Mouse (Mus musculus) hindbrain, embryonic 15.5 days (tissue): ENCODE measurements at regions not wholly inside any gene's neighbourhood (a gene's known extent, or its start where the extent isn't known, plus 50 kb on each side); places are given as distances from the start of the nearest gene placed in this dataset.

ENCODE experiments used
- ATAC-seq: fragments of 200-750 bp; cut with Nextera tagmentation; 2 replicates; pipeline ENCODE4 v1.8.0; 2017; ENCODE audit warnings: low read depth, moderate number of reproducible peaks, moderate TSS enrichment; ENCODE audit not compliant: low FRiP score
- H3K27ac ChIP-seq: fragments of 300-500 bp; sonication (generic); replicated peaks from 2 replicates; pipeline ENCODE4 v1.5.1; 2015; ENCODE audit warnings: mild to moderate bottlenecking, inconsistent platforms
- H3K27me3 ChIP-seq: fragments of 300-500 bp; sonication (generic); 2 replicates; pipeline ENCODE4 v1.6.1; 2015; ENCODE audit warnings: control low read depth, inconsistent platforms
- H3K36me3 ChIP-seq: fragments of 300-500 bp; sonication (generic); 2 replicates; pipeline ENCODE4 v1.6.1; 2015; ENCODE audit warnings: control low read depth, inconsistent platforms
- H3K4me1 ChIP-seq: fragments of 300-500 bp; sonication (generic); replicated peaks from 2 replicates; pipeline ENCODE4 v1.6.1; 2015; ENCODE audit warnings: control low read depth, inconsistent platforms
- H3K4me2 ChIP-seq: fragments of 300-500 bp; sonication (generic); 2 replicates; pipeline ENCODE4 v1.6.1; 2015; ENCODE audit warnings: moderate library complexity, mild to moderate bottlenecking, inconsistent platforms
- H3K4me3 ChIP-seq: fragments of 300-500 bp; sonication (generic); 2 replicates; pipeline ENCODE4 v1.5.1; 2015; ENCODE audit warnings: mild to moderate bottlenecking, inconsistent platforms
- H3K9ac ChIP-seq: fragments of 300-500 bp; sonication (generic); 2 replicates; pipeline ENCODE4 v1.6.1; 2015; ENCODE audit warnings: inconsistent platforms
- H3K9me3 ChIP-seq: fragments of 300-500 bp; sonication (generic); 2 replicates; pipeline ENCODE4 v1.6.1; 2016; ENCODE audit warnings: control low read depth, inconsistent platforms
- WGBS: fragments of 180-500 bp; shearing (Covaris S2); methylation state at CpG from one replicate; pipeline ENCODE4 v1.1.7; 2015; 5-methylcytosine and 5-hydroxymethylcytosine counted together

DNA sequence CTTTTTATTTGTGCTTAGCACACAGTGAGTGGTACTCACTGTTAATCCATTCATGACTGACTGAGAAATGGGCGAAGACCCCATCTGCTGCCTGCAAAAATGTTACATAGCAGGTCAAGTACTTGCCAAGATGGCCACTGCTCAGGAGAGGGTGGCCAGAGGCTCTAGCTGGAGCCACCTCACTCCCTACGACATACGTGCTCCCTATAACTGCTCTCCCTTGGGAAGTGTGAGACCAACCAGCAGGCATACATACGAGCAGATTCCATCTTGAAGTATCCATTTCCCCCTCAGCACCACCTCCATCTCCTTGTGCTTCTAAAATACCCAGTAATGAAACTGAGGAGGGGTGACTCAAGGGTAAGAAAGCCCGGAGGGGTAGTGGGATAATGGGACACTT, 172.0 kb upstream of the Sdk2 start:
- H3K4me3 ChIP-seq, result no peak overlapping the region
- no peak for ATAC-seq
- no peak overlapping the region; the same call in 1 of the 2 replicates for H3K27ac ChIP-seq
- H3K9ac ChIP-seq, result no peak overlapping the region
- H3K4me1 ChIP-seq, result peaks cover 23% of the 10 kb centered on the region
- H3K9me3 ChIP-seq, result no peaks in the 10 kb centered on the region
- no peak overlapping the region for H3K4me2 ChIP-seq
- no peaks in the 10 kb centered on the region for H3K36me3 ChIP-seq
- 65% methylated on average over 5 of the region's 5 CpGs for WGBS
- no peaks in the 10 kb centered on the region for H3K27me3 ChIP-seq

DNA sequence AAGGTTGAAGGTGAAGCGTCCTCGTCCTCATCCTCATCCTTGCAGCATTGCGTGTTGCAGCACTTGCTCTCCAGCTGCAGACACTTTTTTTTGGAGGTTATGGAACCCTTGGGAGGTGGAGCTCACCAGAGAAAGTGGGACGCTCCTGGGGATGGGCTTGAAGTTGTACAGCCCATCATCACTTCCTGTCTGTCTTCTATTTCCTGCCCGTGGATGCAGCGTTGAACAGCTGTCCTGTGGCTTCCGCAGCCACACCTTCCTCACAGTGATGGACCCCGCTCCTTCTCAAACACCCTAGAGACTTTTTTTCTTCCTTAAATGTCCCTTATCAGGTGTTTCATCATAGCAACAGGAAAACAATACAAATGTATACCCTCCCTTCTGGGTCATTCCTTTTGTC, 171.5 kb upstream of the Sdk2 start:
- H3K36me3 ChIP-seq, result no peaks in the 10 kb centered on the region

DNA sequence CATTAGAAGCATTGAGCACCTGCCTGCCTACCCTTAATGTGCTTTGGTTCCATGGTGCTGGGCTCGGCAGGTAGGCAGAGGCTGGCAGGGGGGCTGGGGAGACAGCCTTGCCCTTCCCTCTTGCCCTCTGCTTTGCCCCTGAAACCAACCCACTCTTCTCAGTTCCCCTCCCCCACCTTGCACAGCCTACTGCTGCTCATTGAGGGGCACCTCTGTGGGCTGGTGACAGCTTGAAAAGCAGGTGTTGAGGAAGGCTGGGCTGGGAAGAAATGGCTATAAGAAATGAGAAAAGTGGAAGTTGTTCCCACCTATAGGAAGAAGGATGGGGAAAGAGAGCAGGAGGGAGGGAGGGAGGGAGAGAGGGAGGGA, 167.7 kb upstream of the Sdk2 start:
- Histone ChIP-seq H3K4me1 (peaks cover 20% of the 10 kb centered on the region), H3K9me3 (no peaks in the 10 kb centered on the region), H3K4me2 (peak overlapping the region; percentile 22; the same call in 1 of the 2 replicates), H3K27ac (peak overlapping the region; percentile 49; the same call in 1 of the 2 replicates), H3K27me3 (0 out of 2 replicates have a peak, but pooled peaks cover 2% of the 10 kb centered on the region), H3K9ac (no peak overlapping the region), H3K4me3 (no peak overlapping the region), H3K36me3 (no peaks in the 10 kb centered on the region)
- ATAC-seq, result no peak
- WGBS, result 37% methylated on average over 1 of the region's 1 CpGs

More for the DNA sequence above, 171.5 kb upstream of the Sdk2 start:
- H3K9ac ChIP-seq, result no peak overlapping the region
- no peak for ATAC-seq
- H3K27me3 ChIP-seq, result no peaks in the 10 kb centered on the region
- no peaks in the 10 kb centered on the region for H3K9me3 ChIP-seq
- H3K4me1 ChIP-seq, result peaks cover 23% of the 10 kb centered on the region
- H3K27ac ChIP-seq, result no peak overlapping the region
- H3K4me3 ChIP-seq, result no peak overlapping the region
- WGBS, result 88% methylated on average over 8 of the region's 8 CpGs
- H3K4me2 ChIP-seq, result no peak overlapping the region

DNA sequence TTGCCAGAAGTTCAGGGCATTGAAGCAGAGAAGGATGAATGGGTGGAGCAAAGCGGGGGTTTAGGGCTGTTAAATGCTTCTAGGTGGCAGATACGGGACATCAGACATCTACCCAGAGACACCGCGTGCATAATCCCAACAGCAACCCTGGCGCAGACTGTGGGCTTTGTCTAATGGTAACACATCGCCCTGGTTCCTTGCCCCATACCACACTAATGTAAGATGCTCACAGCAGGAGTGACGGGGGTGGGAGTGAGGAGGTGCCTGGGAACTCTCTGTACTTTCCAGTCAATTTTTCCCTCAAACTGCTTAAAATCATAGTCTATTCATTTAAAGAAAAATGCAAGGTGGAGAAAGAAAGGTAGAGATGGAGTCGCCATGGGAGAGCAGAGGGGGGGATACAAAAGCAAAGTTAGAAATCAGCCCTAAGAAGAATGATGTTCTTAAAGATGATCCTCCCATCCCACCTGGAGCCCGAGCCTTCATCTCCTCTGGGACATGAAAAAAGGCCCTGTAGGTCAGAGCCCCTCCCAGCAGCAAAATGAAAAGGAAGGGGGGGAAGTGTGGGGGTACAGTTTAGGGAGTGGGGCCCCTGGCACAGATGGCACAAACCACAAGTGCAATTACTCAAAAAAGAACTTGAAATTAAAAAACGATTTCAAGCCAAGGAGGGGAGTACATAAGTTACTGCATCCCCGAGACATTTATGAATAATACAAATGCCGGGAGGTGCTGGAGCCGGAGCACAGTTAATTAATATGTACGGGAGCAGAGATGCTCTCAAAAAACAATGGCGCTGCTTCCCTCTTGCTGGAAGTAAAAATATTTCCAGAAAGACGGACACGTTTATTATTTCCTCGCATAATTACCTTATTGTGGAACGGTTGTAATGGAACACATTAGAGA, 167.0 kb upstream of the Sdk2 start:
- H3K9me3 ChIP-seq, result no peaks in the 10 kb centered on the region
- ATAC-seq, result 0 out of 2 replicates have a peak, but pooled peaks have one; percentile 46
- no peak overlapping the region for H3K9ac ChIP-seq
- no peak overlapping the region for H3K4me3 ChIP-seq
- 0 out of 2 replicates have a peak, but pooled peaks cover 2% of the 10 kb centered on the region for H3K27me3 ChIP-seq
- H3K36me3 ChIP-seq, result no peaks in the 10 kb centered on the region
- peak overlapping the region; percentile 49; the same call in 1 of the 2 replicates for H3K27ac ChIP-seq
- peaks cover 13% of the 10 kb centered on the region for H3K4me1 ChIP-seq
- 56% methylated on average over 19 of the region's 19 CpGs for WGBS
- peak overlapping the region; percentile 22; the same call in 1 of the 2 replicates for H3K4me2 ChIP-seq

DNA sequence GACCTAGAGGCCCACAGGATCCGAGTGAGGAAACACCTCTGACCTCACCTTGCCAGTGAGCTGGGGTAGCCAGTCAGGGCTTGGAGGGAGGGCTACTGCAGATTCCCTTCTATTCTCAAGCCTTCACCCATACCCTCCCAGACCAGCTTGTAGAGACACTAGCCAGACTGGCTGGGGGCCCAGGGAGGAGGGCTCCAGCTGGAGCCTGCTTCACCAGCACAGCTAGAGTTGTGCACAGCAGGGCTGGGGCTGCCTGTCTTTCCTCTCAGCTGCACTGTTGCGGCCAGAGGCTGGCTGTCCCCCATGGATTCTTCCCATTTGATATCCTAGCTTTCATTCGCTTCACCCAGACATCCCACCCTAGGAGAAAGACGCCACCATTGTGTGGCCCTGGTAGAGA, 165.0 kb upstream of the Sdk2 start:
- no peak overlapping the region for H3K4me2 ChIP-seq
- H3K36me3 ChIP-seq, result no peaks in the 10 kb centered on the region
- 71% methylated on average over 4 of the region's 4 CpGs for WGBS
- H3K9ac ChIP-seq, result no peak overlapping the region
- H3K27ac ChIP-seq, result no peak overlapping the region
- H3K4me1 ChIP-seq, result peaks cover 11% of the 10 kb centered on the region
- ATAC-seq, result no peak
- H3K9me3 ChIP-seq, result no peaks in the 10 kb centered on the region
- H3K4me3 ChIP-seq, result no peak overlapping the region
- 0 out of 2 replicates have a peak, but pooled peaks cover 2% of the 10 kb centered on the region for H3K27me3 ChIP-seq

DNA sequence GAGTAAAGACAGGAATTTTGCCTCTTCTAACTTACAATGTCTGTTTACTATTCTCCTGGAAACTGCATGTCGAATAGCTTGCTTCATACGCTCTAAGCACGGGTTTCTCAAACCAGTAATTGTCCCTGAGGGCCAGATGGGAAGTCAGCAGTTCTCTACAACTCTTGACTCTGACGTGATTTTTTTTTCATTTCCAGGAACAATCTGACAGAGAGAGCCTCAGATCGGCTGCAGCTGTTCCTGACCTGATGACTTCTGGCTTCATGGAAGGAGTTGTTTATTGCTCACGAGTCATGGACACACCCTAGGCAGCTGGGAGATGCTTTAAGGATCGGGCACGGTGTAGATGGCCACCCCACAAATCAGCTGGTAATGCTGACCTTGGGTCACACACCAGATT, 162.9 kb upstream of the Sdk2 start:
- no peaks in the 10 kb centered on the region for H3K9me3 ChIP-seq
- ATAC-seq, result no peak
- H3K9ac ChIP-seq, result no peak overlapping the region
- H3K4me3 ChIP-seq, result no peak overlapping the region
- H3K36me3 ChIP-seq, result no peaks in the 10 kb centered on the region
- WGBS, result 66% methylated on average over 8 of the region's 8 CpGs
- peaks cover 10% of the 10 kb centered on the region for H3K4me1 ChIP-seq
- H3K4me2 ChIP-seq, result no peak overlapping the region
- 0 out of 2 replicates have a peak, but pooled peaks cover 2% of the 10 kb centered on the region for H3K27me3 ChIP-seq
- H3K27ac ChIP-seq, result no peak overlapping the region

DNA sequence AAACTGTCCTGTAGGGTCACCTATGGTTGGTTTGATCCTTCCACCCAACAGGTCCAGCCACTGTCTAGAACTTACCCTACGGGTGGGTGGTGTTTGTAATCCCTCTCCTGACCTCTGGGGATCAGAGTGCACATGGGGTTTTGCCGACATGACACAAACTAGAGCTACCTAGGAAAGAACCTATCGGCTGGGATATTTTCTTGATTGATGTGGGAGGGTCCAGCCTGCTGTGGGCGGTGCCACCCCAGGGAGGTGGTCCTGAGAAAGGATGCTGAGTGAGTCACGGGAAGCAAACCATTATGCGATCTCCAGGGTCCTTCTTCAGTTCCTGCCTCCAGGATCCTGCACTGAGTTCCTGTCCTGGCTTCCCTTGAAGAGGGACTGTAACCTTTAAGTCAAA, 162.3 kb upstream of the Sdk2 start:
- H3K4me3 ChIP-seq, result no peak overlapping the region
- 79% methylated on average over 6 of the region's 6 CpGs for WGBS
- H3K9ac ChIP-seq, result no peak overlapping the region

DNA sequence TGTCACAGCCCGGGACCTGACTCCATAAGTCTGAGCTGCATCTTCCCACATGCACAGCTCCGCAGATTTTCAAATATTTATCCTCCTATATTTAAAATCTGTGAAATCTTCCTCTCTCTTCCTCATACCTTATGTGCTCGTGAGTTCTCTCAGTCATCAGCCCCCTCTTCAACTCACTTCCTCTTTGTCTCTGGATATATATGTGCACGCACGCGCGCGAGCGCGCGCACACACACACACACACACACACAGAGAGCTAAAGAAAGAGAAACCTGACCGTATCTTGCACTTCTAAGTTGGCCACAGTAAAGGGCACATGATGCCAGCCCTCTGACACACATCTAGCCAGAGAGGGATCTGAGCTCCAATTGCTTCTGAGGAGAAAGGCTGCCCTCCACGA, 159.7 kb upstream of the Sdk2 start:
- Histone ChIP-seq H3K4me2 (no peak overlapping the region), H3K9ac (no peak overlapping the region), H3K27ac (no peak overlapping the region), H3K36me3 (no peaks in the 10 kb centered on the region), H3K4me3 (no peak overlapping the region), H3K27me3 (no peaks in the 10 kb centered on the region), H3K4me1 (no peaks in the 10 kb centered on the region), H3K9me3 (no peaks in the 10 kb centered on the region)
- ATAC-seq, result no peak
- WGBS, result 92% methylated on average over 13 of the region's 13 CpGs

More for the DNA sequence above, 162.3 kb upstream of the Sdk2 start:
- H3K4me2 ChIP-seq, result no peak overlapping the region
- no peak for ATAC-seq
- peaks cover 4% of the 10 kb centered on the region for H3K4me1 ChIP-seq
- H3K27me3 ChIP-seq, result 0 out of 2 replicates have a peak, but pooled peaks cover 2% of the 10 kb centered on the region
- no peak overlapping the region for H3K27ac ChIP-seq
- H3K9me3 ChIP-seq, result no peaks in the 10 kb centered on the region
- no peaks in the 10 kb centered on the region for H3K36me3 ChIP-seq

DNA sequence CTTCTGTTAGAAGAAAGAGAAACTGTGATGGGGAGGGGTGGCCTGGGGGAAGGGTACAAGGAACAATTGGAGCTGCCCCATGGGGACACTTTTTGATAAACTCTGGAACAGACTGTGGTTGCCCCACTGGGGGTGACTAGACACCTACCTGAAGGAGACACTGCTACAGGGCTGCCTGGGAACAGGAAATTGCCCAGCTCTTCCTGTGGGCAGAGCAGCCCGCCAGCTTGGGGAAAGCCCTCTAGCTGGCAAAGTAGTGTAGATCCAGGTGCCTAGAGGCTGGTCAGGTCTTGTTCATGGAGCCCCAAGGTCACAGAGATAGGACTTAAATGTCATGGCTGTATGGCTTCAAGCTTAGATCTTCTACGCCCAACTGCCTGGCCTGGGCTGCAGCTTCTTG, 157.9 kb upstream of the Sdk2 start:
- Histone ChIP-seq H3K4me1 (no peaks in the 10 kb centered on the region), H3K4me2 (no peak overlapping the region), H3K9ac (no peak overlapping the region), H3K27me3 (no peaks in the 10 kb centered on the region), H3K9me3 (no peaks in the 10 kb centered on the region), H3K27ac (no peak overlapping the region), H3K36me3 (no peaks in the 10 kb centered on the region), H3K4me3 (no peak overlapping the region)
- WGBS, result 91% methylated on average over 2 of the region's 2 CpGs
- no peak for ATAC-seq

DNA sequence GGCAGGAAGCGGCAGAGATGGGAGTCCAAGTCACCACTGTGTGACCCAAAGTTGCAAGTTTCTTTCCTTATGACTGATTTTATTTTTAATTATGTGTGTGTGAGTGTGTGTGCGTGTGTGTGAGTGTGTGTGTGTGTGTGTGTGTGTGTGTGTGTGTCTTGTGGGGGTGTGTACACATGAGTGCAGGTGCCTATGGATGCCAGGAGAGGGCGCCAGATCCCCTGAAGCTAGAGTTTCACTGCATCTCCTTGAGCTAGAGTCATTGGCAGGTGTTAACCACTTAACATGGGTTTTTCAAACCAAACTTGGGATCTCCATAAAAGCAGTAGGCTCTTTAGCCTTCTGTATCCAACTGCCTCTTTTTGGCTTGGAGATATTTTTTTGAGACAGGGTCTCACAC, 156.2 kb upstream of the Sdk2 start:
- H3K4me2 ChIP-seq, result no peak overlapping the region

DNA sequence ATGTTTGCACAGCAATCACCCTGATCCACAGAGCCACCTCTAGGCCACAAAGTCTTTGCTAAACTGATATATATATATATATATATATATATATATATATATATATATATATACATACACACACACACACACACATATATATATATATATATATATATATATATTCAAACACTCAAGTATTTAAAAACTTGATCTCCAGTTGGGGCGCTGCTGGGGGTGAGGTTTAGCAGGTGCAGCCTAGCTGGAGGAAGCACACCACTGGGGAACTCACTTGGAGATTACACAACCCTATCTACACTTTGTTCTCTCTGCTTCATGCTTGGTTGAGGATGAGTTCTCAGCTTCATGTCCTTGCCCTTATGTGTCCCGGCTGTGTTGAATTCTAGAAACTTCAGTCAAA, 153.6 kb upstream of the Sdk2 start:
- Histone ChIP-seq H3K4me1 (peaks cover 35% of the 10 kb centered on the region), H3K9ac (no peak overlapping the region), H3K4me3 (no peak overlapping the region), H3K9me3 (no peaks in the 10 kb centered on the region), H3K27me3 (no peaks in the 10 kb centered on the region), H3K4me2 (no peak overlapping the region), H3K27ac (no peak overlapping the region), H3K36me3 (no peaks in the 10 kb centered on the region)
- ATAC-seq, result no peak
- WGBS, result 95% methylated on average over 2 of the region's 2 CpGs

More for the DNA sequence above, 156.2 kb upstream of the Sdk2 start:
- Histone ChIP-seq H3K27me3 (no peaks in the 10 kb centered on the region), H3K4me1 (peaks cover 14% of the 10 kb centered on the region), H3K4me3 (no peak overlapping the region), H3K36me3 (no peaks in the 10 kb centered on the region), H3K9ac (no peak overlapping the region), H3K27ac (no peak overlapping the region), H3K9me3 (no peaks in the 10 kb centered on the region)
- ATAC-seq, result no peak
- WGBS, result 89% methylated on average over 3 of the region's 3 CpGs

DNA sequence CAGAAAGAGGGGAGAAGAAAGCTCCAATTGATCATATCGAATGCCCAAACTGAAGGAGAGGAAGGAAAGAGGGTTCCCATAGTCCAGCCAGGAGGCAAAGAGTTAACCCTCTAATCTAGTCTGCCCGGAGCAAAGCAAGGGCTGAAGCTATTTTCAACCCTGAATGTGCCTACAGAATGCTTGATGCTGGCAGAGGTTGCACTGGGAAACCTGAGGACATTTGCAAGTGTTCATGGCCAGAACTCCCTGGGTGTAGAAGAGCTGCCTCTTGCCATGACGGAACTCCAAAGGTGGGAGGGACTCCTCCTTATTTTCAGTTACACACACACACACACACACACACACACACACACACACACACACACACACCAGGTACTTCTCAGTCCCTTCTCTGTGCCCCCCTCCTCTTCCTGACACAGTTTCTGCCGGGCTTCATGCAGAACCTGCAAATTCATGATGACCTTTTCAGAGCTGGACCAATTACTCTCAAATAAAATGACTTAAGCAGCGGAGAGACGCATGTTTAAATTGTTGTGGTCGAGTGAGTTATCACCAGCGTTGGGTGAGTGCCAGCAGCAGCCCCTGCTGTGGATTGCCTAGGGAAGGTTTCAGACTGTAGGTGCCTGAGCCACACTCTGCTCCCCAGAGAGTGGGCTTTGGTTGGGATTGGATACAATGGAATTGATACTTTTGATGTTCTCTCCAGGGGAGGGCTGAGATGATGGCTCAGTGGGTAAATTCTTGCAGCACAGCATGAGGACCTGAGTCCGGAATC, 152.1 kb upstream of the Sdk2 start:
- no peaks in the 10 kb centered on the region for H3K36me3 ChIP-seq
- H3K27ac ChIP-seq, result peak overlapping the region; percentile 15; the same call in 1 of the 2 replicates
- no peaks in the 10 kb centered on the region for H3K27me3 ChIP-seq
- 22% methylated on average over 9 of the region's 9 CpGs for WGBS
- H3K4me1 ChIP-seq, result peaks cover 35% of the 10 kb centered on the region
- no peak overlapping the region for H3K4me2 ChIP-seq
- ATAC-seq, result no peak
- H3K4me3 ChIP-seq, result no peak overlapping the region
- H3K9ac ChIP-seq, result no peak overlapping the region
- no peaks in the 10 kb centered on the region for H3K9me3 ChIP-seq
